Mouse (Mus musculus) hematopoietic stem cell, adult 5-6 weeks (primary cell): ENCODE results near the gene Trp53tg5. TPM values are rescaled to one million over a fixed set of nuclear protein-coding genes. Genes with fewer than 3 reads are reported as not detected.
A peak's percentile ranks its signal among the peaks of the same experiment; 100 is the strongest.

ENCODE experiments used
- ATAC-seq, 2 experiments: fragments of 125-278 bp in 1 of 2; replicated peaks in 1 of 2; 2 replicates each; pipeline ENCODE4 v1.8.0; 2016 to 2017; ENCODE audit warnings: inconsistent platforms in 2 of 2, mild to moderate bottlenecking in 2 of 2, moderate number of reproducible peaks in 2 of 2, low read depth in 1 of 2, moderate TSS enrichment in 1 of 2; ENCODE audit not compliant: low FRiP score in 2 of 2, poor library complexity in 2 of 2, severe bottlenecking in 2 of 2, insufficient read depth in 1 of 2, low TSS enrichment in 1 of 2
- total RNA-seq: library from RNA; stranded (forward); fragments of 172-1452, 232-1000 nt; gene quantifications from 2 replicates; pipeline ENCODE4 v1.2.3, GENCODE M21; 2017

Trp53tg5 gene
- total RNA-seq, 1 experiment from 2014 or later, result not detected

- no peak for ATAC-seq
These were observed 47.4 kb downstream of the Trp53tg5 start for GRCm38 (mm10) chr2:164426121-164426520.

- ATAC-seq, result no peak
These were observed 48.1 kb downstream of the Trp53tg5 start for GRCm38 (mm10) chr2:164425401-164425800.

- ATAC-seq, result no peak
These were observed 49.1 kb downstream of the Trp53tg5 start for GRCm38 (mm10) chr2:164424406-164424805.

- no peak for ATAC-seq
These were observed 50.1 kb downstream of the Trp53tg5 start for GRCm38 (mm10) chr2:164423464-164423863.

GRCm38 (mm10) chr2:164422675-164423393 is 50.7 kb downstream of the Trp53tg5 start:
- peak; percentile 12 to 25; a peak in 2 of 4 replicates for ATAC-seq

GRCm38 (mm10) chr2:164421979-164422378 is 51.5 kb downstream of the Trp53tg5 start:
- no peak for ATAC-seq

- ATAC-seq, result no peak
These were observed 52.2 kb downstream of the Trp53tg5 start for GRCm38 (mm10) chr2:164421306-164421705.

Other genes starting within 250 kb of the Trp53tg5 start
- not detected in 2 replicates for gene Svs2, start 235.3 kb downstream of the Trp53tg5 start, total RNA-seq
- gene Svs3b, start 217.1 kb downstream of the Trp53tg5 start, total RNA-seq, result not detected in 2 replicates
- gene Svs4, start 195.3 kb downstream of the Trp53tg5 start, total RNA-seq, result not detected in 2 replicates
- gene Svs3a, start 184.5 kb downstream of the Trp53tg5 start, total RNA-seq, result not detected in 2 replicates
- gene Svs6, start 157.0 kb downstream of the Trp53tg5 start, total RNA-seq, result not detected in 2 replicates
- gene Svs5, start 141.0 kb downstream of the Trp53tg5 start, total RNA-seq, result not detected in 2 replicates
- gene Slpi, start 84.6 kb downstream of the Trp53tg5 start, total RNA-seq, result 5.4 and 12.8 TPM in 2 replicates
- gene Rbpjl, start 70.6 kb downstream of the Trp53tg5 start, total RNA-seq, result not detected in 2 replicates
- 0.31 TPM in 1 of 2 replicates, not detected in the other for gene Matn4, start 68.6 kb downstream of the Trp53tg5 start, total RNA-seq
- 11.6 and 17.7 TPM in 2 replicates for gene Sdc4, start 29.8 kb downstream of the Trp53tg5 start, total RNA-seq
- 17.0 and 20.7 TPM in 2 replicates for gene Sys1, start 16.8 kb downstream of the Trp53tg5 start, total RNA-seq
- 1.7 TPM in 1 of 2 replicates, not detected in the other for gene Gm20458, start 12.8 kb downstream of the Trp53tg5 start, total RNA-seq
- gene Dbndd2, start 12.4 kb upstream of the Trp53tg5 start, total RNA-seq, result 1.6 TPM in 1 of 2 replicates, not detected in the other
- gene Pigt, start 23.8 kb upstream of the Trp53tg5 start, total RNA-seq, result 28.1 and 28.2 TPM in 2 replicates
- gene Wfdc2, start 88.7 kb upstream of the Trp53tg5 start, total RNA-seq, result 7.5 and 11.6 TPM in 2 replicates
- gene Spint3, start 99.7 kb upstream of the Trp53tg5 start, total RNA-seq, result not detected in 2 replicates
- not detected in 2 replicates for gene Wfdc6a, start 111.7 kb upstream of the Trp53tg5 start, total RNA-seq
- gene Eppin, start 119.9 kb upstream of the Trp53tg5 start, total RNA-seq, result not detected in 2 replicates
- not detected in 2 replicates for gene Wfdc6b, start 139.8 kb upstream of the Trp53tg5 start, total RNA-seq
- gene Wfdc8, start 139.9 kb upstream of the Trp53tg5 start, total RNA-seq, result not detected in 2 replicates
- gene Wfdc16, start 165.1 kb upstream of the Trp53tg5 start, total RNA-seq, result not detected in 2 replicates
- 3.5 TPM in 1 of 2 replicates, not detected in the other for gene Wfdc10, start 182.3 kb upstream of the Trp53tg5 start, total RNA-seq
- gene Wfdc9, start 182.9 kb upstream of the Trp53tg5 start, total RNA-seq, result not detected in 2 replicates
- gene Wfdc11, start 200.4 kb upstream of the Trp53tg5 start, total RNA-seq, result not detected in 2 replicates
- not detected in 2 replicates for gene Wfdc13, start 211.4 kb upstream of the Trp53tg5 start, total RNA-seq
- not detected in 2 replicates for gene Spint4, start 224.8 kb upstream of the Trp53tg5 start, total RNA-seq
- gene Spint5, start 241.6 kb upstream of the Trp53tg5 start, total RNA-seq, result not detected in 2 replicates